Mouse (Mus musculus): ENCODE results near the gene Gm17571.

Gm17571 gene

DNA sequence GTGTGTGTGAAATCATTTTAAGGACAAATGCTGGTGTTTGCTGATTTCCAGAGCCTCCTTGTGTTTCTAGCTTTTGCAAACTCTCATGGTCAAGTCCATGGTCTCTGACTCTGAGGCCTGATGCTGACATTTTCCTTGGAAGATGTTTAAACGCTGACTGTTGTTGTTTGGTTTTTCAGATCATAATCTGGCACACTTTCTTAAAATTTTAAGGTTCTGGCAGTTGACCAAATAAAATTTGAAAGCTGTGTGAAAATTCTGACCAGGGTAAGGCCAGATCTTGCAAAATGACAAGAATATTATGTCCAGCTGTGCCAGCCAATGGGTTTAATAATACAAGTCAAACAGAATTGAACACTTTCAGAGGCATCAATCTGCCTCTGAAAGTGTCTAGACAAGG, 8.7 kb upstream of the Gm17571 start:
- no peak for DNase-seq (ENCODE audit: low spot score)

DNA sequence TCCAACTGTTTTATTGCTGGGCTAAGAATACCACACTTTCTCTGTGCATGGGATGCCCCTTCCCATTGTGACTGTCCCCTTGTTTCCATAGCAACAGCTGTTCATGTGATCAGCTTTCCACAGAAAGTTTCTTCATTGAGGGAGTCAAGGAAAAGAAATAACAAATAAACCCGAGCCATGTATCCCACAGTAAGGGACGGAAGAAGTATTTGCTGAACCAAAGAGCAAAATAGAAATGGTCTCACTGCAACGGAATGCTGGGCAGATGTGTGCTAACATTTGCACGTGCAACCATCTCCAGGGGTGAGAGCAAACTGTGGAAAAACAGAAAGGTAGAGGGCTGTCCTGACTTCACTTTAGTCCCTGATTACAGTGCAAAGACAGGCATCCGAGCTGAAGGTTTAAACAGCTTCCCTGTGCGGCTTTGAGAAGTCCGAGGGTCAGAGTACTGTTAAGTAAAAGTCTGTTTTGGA, 8.1 kb upstream of the Gm17571 start:
- DNase-seq (ENCODE audit: low spot score): no peak

DNA sequence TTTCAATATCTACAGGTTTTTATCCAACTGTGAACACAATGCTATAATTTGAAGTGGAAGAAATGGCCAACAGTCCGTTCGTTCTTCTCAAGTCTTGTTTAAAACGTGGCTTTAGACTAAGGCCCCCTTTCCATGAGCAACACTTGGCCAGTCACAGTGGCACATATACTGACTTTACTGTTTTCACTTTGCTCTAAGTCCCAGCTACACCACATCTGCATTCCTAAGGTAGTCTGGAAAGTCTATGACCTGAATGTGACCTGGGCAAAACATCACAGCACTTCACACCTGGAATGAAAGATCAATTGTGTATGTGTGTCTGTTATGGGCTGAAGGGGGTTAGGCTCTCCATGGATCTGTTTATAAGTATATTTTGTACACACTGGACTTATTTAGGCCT, 2.2 kb upstream of the Gm17571 start:
- DNase-seq (ENCODE audit: low spot score): no peak

DNA sequence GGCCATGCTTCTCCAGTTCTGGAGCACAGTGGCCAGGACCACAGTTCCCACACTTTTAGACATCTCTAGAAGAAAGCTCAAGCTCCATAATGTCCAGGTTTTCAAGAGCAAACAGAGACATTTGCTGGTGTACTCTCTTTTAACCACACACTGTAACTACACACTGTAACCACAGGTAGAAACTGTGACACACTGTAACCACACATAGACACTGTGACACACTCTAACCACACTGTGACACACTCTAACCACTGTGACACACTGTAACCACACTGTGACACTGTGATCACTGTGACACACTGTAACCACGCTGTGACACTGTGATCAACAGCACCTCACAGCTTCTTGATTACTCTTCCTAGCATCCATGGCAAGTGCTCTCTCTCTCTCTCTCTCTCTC, 317 bp downstream of the Gm17571 start:
- DNase-seq (ENCODE audit: low spot score): no peak

DNA sequence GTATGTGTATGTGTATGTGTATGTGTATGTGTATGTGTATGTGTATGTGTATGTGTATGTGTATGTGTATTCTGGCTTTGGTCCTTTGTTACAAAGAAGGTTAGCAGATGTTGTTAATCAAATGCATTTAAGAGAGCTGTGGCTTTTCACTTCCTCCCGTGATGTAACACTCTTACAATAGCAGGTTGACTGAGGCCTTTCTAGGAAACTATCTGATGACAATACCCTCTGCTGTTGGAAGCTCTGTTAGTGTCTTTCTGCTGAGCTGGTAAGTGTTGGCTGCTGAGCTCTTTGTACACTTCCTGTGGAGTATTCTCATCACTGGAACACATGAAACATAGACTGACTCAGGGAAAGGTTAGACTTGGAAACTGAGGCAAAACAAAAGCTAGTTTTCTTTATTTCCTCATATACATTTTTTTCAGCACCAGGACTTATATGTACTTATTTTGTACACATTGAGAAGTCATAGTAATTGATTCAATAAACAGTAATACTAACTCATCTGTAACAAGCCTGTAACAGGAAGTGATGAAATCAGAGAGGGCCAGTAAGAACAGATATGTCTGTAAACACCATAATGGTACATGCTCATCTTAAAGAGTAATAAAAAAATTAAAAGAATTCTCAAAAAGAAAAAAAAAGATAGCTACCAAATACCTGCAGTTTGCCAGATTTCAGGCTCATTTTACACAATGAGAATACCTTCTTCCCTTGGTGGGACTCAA, 2.9 kb downstream of the Gm17571 start:
- DNase-seq (ENCODE audit: low spot score): no peak

- DNase-seq (ENCODE audit: low spot score): no peak
Observed at GRCm38 (mm10) chr9:13442012-13442735, 4.4 kb downstream of the Gm17571 start.

DNA sequence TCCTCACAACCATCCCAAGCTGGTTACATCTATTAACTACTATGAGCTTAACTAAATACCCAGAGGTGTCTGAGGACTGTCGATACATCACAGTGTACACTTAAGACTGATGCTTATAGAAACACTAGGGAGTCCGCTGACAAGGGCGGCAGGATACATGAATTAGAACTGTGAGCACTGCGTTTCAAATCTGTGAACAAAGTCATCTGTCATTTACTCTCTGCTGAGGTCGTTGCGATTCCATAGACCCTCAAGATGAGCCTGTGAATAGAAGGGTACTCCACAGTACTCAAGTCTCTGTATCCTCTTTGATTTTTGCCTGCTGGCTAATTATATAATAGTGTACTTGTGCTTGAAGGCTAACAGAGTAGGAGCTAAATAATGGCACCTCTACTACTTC, 5.6 kb downstream of the Gm17571 start:
- no peak for DNase-seq (ENCODE audit: low spot score)

GRCm38 (mm10) chr9:13433501-13434090, 13.0 kb downstream of the Gm17571 start:
- no peak for DNase-seq (ENCODE audit: low spot score)

DNA sequence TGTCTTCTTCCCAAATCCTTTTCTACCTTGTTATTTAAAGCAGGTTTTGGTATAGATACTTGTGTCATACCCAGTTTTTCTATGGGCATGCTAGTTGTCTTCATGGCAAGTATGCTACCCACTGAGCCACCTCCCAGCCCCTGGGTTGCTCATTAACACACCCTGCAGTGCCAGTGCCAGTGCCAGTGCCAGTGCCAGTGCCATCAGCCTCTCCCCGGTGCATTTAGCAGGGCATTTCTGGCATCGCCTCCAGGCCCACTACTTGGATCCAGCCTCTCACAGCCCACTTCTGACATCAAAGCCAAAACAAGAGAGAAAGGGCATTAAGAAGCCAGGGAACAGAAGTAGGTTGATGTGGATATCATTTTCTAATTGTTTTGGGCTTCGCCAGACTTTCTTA, 14.9 kb downstream of the Gm17571 start:
- no peak for DNase-seq (ENCODE audit: low spot score)

- DNase-seq (ENCODE audit: low spot score): no peak
Observed at GRCm38 (mm10) chr9:13430744-13431143, 15.8 kb downstream of the Gm17571 start.

DNA sequence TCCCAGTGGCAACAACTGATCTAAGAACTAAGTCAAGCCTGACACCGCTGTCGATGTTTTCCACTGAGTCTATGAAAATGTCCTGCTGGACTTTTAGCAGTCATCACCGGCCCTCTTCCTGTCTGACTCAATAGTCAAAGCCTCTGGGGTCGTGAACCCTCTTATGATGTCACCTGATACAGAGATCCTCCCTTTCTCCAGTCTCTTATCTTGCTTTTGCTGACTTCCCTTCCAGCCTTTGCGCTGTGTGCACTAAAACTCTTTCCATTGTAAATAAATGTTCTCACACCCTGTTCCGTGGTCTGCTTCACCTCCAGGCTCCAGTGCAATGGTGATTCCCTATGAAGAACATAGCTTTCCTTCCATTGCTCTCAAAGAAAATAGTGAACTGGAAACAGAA, 16.3 kb downstream of the Gm17571 start:
- DNase-seq (ENCODE audit: low spot score): no peak

DNA sequence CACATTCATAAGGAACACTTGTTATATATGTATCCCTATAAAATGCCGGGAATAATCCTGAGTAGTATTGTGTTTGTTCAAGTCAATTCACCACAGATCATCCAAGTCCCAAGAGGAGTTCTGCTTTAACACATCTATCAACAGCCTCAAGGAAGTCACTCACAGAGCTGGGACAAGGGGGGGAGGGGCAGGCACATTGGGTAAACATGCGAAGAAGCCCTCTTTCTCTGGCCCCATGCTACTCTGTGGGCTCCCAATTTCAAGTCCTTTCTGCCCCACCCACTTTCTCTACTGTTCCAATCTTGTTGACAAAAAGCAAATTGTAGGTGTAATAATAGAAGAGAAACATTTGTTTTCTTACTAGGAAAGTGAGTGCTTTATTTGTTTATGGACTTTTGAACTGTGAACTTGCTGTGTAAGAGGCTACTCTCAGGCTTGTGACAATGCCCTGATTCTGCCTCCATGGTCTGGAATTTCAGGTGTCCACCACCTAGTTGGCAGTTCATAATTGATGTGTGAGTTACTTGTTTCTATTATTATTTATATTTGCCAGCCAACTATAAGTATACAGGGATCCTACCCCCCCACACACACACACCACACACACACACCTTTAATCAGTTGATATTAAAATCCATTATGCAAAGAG, 17.0 kb downstream of the Gm17571 start:
- no peak for DNase-seq (ENCODE audit: low spot score)

- DNase-seq (ENCODE audit: low spot score): peak; percentile 66
Observed at GRCm38 (mm10) chr9:13425031-13425940, 21.3 kb downstream of the Gm17571 start.

DNA sequence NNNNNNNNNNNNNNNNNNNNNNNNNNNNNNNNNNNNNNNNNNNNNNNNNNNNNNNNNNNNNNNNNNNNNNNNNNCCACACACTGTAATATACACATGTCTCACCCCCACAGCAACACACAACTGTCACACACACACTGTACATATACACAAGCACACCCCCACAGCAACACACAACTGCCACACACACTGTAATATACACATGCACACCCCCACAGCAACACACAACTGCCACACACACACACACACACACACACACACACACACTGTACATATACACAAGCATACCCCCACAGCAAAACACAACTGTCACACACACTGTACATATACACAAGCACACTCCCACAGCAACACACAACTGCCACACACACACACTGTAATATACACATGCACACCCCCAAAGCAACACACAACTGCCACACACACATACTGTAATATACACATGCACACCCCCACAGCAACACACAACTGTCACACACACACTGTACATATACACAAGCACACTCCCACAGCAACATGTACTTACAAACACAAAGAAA, 32.3 kb downstream of the Gm17571 start:
- no peak for DNase-seq (ENCODE audit: low spot score)
